Mouse (Mus musculus) lung, postnatal 0 days (tissue): Measurements from ENCODE around the gene Arhgap4.

ENCODE experiments used
- CTCF ChIP-seq: IDR thresholded peaks from 2 replicates; pipeline ENCODE4 v1.5.1; 2016; ENCODE audit warnings: antibody characterized with exemption, mild to moderate bottlenecking
- EP300 ChIP-seq: IDR thresholded peaks from 2 replicates; pipeline ENCODE4 v1.6.1; 2016; ENCODE audit warnings: antibody characterized with exemption, mild to moderate bottlenecking, control low read depth

DNA sequence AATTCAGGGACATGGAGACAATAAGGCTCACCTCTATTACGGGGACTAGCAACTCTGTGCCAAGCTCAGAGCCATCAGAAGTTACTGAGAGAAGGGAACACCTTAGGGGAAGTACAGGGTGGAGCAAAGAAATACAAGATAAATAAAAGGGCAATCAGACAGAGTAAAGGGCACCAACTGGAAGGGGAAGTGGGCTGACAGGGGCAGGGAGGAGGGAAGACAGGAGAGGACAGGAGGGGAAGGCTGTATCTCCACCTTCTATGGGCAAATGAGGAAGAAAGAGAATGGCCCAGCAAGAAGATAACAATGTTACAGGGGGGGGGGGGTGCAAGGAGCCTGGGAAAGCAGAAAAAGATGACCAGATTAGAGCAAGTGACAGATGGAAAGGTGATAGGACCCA, 44.7 kb downstream of the Arhgap4 start:
- TF ChIP-seq CTCF = no peak
- no peak for TF ChIP-seq EP300
